Mouse (Mus musculus) skeletal muscle tissue, adult 2 months (tissue): Measurements from ENCODE around the gene Cfdp1.

ENCODE experiments used
- DNase-seq: peaks from one replicate; pipeline ENCODE4 v3.0.0-alpha.2; 2012; ENCODE audit warnings: low read depth, low spot score

The Cfdp1 gene

DNA sequence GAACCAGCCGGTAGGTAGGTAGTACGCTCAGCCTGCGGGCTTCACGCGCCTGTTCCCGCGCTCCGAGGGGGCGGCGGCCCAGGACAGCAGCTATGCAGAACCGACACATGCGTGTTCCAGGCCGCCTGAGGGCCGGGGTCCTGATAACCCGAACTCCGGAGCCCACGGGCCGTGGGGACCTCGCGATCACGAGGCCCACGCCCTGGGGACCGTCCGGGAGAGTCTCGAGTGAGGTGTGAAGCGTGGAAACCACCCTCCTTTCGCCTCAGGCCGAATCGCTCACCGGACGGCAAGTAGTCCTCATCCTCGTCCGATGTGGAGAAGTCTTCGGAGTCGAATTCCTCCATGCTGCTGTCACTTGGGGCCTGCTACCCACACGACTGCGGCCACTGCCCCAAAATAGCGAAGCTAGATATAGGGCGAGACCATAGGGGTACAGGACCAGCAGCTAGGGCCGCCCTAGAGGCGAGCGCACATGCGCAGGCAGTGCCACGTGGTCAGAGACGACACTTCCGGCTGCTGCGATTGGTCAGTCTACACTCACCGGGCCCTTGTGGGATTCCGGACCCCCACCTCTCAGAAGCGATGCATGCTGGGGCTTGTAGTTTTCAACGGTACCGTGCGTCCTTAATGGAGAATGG, at the start of gene Cfdp1:
Gene Cfdp1, minus strand, starts transcription at position 431 of the 641 bp plus-strand sequence.
- DNase-seq = peak; percentile 95

DNA sequence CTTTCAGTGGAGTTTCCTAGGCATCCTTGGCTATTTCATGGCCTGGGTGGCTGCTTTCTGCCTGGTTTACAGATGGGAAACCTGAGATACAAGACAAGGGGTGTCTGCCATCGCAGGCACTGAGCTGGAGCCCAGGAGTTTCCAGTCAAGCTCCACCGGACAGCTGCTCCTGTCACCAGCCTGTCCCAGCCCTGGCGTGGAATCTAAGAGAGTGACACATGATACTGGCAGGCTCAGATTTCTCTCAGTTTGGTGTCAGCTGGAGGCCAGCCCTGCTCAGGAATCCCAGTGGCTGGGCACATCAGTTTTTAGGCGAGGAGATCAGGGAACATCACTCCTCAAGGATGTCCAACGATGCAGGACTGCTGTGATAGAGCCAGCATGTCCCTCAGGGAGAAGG, 48.0 kb upstream of the Cfdp1 start:
- peak; percentile 74 for DNase-seq

DNA sequence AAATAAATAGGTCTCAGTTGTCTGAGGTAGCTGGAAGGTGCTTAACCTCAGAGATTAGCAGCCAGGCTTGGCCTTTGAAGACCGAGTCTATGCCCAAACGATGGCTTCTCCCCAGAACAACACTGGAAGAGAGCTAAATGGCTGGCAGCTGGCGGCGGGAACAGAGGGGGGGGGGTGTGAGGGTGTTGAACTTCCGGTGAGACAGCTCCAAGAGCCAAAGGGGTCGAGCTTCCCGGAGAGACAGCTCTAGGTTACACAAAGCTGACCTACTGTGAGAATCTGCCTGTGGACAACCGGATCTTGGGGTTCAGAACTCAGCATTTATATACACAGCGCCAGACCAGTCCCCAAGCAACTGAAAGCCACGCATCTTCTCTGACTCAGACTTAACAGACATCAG, 44.5 kb upstream of the Cfdp1 start:
- no peak for DNase-seq

DNA sequence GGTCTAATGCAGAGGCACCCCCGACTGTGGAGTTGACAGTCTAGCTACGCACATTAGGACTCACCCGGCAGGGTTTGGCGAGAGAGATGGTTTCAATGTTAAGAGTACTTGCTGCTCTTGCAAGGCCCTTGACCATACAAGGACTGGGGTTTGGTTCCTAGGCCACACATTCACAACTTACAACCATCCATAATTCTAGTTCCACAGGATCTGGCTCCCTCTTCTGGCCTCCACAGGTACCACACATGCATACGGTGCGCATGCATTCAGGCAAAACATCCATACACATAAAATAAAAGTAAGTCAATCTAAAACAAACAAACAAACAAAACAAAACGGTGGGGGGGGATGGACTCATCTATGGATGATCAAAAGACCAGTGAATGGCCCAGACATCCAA, 40.9 kb upstream of the Cfdp1 start:
- DNase-seq = no peak

DNA sequence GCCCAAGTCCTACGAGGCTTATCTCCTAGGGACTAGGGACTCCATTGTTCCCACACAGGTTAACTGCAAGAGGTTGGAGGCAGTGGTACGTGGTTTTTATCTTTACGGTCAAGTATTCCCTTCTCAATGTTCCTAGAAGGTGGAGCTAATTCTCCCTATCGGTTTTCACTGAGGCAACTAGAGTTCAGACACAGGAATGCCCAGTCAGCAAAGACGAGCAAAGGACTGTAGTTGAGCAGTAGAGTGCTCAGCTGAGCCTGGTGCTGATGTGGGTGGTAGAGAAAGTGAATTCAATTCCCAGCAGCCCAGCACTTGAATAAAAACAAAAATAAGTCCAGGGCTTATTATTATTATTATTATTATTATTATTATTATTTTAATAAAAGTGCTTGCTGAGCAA, 38.5 kb upstream of the Cfdp1 start:
- DNase-seq = no peak

DNA sequence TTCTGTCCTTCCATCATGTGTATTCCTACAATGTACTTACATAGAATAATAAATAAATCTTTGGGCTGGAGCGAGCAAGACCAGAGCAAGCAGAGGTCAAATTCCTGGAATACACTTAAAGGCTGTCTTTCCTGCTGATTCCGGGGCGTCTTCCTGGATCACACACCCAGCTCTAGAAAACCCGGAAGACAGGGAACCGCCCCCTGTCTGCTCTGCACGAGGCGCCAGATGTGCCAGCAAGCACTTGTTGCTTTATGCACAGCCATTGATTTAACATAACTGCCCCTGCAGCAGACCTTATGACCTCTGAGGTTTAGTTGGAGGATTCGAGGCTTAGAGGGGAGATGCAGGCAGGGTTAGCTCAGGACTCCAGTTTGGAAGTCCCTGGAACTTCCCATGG, 37.9 kb upstream of the Cfdp1 start:
- no peak for DNase-seq

DNA sequence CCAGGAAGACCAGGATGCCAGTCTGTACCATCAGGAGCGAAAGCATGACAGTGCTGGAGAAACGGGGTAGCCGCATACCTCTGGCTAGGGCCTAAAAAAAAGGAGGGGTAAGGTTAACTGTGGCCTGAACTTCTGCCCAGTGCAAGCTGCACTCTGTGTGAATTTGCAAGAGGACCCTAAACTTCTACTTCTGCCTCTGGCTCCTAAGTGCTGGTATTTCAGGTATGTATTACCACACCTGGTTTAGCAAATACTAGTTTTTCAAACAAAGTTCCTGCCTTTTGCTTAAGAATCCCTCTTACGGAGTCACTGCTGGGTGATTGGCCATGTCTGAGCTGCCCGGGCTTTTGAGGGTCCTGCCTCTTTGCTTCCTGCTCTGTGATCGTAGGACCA, 36.8 kb upstream of the Cfdp1 start:
- no peak for DNase-seq

DNA sequence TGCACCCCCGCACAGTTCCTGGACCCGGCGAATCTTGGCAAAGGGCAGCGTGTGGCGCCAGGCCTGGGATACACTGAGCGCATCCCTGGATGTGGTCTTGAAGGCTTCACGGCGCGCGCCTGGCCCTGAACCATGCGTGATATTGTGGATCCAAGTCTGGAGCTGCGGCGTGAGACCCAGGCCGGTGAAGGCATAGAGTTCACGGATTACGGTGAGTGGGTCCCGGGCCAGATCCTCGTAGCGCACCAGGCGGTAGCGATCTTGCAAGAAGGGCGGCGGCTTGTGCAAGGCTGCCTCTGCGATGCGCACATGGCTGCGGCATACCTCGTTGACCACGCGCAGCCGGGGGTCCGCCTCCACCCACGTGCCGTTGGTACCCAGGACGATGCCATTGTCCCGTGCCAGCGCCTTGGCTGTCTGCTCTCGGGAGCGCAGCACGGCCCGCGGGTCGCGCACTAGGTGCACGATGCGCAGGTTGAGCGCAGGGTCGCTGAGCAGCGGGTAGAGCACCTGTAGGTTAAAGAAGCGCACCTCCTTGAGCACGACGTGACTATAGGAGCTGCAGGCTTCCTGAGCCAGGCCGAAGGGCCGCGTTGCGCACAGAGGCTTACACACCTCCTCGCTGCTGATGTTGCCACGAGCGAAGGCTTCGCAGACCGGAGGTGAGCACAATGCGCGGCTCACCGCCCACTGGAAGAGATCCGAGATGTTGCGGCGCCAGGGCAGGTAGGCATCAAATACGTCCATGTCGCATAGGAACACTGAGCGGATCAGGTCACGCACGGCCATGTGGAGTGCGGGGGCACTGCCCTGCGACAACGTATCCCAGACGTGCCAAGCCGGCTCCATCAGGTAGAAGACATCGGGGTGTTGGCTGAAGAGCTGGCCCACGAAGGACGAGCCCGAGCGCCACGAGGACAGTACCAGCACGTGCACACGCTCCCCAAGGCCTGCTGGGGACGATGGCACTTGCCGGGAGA, 36.1 kb upstream of the Cfdp1 start:
- no peak for DNase-seq

DNA sequence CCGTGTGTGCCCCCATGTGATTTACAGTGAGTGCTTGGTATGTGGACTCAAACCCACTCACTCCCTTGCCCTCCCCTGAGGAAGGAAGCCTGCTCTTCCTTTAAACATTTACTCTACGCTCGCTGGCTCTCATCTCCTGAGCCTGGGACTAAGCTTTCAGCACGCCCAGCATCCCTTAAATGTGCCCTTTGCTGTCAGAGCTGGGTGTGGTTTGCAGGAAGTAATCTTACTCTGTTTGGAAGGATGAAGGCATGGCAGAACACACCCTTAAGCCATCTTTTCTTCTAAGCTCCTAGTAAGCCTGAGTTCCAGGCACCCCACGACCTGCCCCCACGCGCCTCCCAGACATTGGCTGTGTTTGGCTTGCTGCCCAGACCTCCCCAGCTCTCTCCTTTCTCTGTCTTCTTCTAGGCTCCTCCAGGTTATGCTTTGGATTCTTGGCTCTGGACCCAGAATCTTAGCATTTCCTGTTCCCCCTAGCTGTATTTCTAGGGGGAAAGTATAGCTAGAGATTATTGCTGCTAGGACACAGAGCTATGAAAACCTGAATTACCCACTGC, 34.1 kb upstream of the Cfdp1 start:
- no peak for DNase-seq

DNA sequence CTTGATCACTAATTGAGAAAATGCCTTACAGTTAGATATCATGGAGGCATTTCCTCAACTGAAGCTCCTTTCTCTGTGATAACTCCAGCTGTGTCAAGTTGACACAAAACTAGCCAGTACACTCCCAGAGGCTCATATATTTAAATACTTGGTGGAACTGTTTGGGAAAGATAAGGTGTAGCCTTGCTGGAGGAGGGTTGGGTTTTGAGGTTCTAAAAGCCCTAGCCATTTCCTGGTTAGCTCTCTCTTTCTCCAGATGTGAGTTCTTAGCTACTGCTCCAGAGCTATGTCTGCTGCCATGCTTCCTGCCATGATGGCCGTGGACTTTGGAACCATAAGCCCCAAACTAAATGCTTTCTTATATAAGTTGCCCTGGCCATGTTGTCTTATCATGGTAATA, 33.4 kb upstream of the Cfdp1 start:
- DNase-seq = no peak

DNA sequence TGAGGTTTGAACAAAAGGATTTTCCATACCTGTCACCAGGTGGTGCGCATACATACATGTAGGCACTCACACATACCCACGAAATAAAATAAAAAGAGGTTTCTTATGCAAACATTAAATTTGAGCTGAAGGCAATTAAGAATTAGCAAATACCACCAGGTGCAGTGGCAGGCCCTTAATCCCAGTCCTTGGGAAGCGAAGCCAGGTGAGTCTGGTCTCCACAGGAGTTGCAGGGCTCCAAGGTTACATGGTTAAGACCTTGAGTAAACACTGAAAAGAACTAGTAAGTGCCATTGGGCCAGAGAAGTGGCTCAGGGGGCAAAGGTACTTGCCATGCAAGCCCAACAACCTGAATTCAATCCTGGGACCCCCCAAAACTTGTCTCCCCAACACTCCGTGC, 29.5 kb upstream of the Cfdp1 start:
- no peak for DNase-seq

DNA sequence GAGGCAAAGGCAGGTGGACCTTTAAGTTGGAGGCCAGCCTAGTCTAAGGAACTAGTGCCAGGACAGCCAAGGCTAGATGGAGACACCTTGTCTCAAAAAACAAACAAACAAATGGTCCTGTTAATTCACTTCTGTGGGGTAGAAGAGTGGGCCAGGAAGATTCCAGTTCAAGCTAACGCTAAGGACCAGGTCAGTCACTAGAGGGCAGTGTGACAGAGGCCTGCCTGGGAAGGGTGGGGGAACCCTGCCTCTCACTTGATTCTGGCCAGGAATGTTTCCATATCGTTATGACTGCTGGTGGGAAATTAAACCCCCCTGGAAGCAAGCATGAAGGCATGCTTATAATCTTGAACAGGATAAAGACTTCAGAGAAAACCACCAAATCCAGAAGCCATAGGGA, 27.5 kb upstream of the Cfdp1 start:
- peak; percentile 30 for DNase-seq

DNA sequence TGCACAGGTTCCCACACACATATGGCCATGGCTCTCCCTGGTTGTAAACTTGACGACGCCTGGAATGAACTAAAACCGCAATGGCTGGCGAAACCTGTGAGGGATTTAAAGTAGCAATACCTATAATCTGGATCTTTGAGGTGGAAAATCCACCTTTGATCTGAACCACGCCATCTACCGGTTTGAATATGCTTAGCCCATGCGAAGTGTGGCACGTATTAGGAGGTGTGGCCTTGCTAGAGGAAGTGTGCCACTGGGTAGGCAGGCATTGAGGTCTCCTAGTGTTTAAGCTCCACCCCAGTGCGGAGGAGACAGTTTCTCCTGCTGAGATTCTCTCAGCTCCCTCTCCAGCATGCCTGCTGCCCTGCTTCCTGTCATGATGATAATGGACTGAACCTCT, 23.6 kb upstream of the Cfdp1 start:
- DNase-seq = no peak

DNA sequence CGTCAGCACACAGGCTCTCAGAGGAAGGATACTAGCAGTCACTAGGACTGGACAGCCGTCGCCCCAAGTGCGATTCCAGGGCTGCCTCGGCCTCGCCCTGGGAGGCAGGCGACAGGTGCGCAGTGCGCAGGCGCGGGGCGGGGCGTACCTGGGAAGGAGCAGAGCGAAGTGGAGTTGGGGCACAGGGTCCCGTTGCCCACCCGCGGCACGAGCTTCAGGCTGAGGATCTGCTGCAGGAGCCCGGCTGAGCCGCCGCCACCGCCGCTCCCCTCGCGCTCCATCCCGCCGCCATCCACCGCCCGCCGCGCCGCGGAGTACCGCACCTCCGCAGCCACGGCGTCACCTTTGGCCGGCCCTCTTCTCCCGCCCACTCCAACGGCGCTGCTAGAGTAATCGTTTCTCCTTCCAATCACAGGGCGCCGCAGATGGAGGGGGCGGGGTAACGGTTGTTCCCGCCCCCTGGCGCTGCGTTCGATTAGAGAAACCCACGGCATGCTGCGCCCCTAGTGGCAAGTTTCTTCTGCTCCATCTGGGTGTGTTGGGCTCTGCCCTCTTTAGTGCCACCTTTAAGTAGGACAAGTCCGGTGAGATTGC, 22.4 kb upstream of the Cfdp1 start, which contains the start of gene Tmem170:
Gene Tmem170, minus strand, starts transcription at position 396 of the 594 bp plus-strand sequence.
- peak; percentile 96 for DNase-seq

DNA sequence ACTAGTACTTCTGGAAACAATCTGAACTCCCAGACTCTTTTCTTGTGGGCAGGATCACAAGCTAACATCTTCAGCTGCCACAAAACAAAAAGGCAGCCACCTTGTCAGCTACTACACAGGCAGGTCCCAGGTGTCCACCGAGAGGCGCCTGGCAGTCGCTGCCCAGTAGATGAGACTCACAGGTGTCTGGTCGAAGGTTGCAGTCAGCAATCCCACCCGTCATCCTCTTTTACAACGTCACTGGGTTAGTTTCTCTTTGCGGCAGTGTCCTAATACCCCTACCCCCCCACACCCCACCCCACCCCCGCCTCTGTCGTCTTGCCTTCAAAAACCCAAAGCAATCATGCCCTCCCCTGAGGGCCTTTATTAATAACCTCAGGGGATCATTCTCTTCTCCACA, 21.7 kb upstream of the Cfdp1 start:
- DNase-seq = no peak

DNA sequence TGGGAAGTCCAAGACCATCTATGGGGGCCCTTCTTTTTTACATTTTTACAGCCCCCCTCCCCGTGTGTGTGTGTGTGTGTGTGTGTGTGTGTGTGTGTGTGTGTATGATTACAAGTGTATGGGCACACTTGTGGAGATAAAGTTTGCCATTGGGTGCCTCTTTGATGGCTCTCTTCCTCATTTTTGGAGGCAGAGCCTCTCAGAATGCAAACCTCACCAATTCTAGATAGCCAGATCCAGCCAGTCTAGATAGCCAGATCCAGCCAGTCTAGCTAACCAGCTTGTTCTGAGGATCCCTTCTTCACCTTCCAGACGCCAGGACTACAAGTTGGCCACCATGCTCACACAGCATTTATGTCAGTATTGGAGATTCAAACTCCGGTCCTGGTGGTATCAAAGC, 17.2 kb upstream of the Cfdp1 start:
- no peak for DNase-seq

DNA sequence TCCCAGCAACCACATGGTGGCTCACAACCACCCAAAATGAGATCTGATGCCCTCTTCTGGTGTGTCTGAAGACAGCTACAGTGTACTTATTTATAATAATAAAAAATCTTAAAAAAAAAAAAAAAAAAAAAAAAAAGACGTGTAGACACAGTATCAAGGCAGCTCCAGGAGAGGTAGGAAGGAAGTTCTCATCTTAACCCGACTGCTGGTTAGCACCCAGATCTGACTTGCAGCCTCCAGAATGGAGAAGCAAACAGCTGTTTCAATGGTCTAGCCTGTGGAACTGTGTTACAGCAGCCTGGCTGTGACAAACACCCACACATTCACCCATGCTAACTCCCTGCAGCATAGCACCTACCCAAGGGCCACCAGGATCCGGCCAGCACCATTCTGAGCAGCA, 16.3 kb upstream of the Cfdp1 start:
- DNase-seq = no peak

DNA sequence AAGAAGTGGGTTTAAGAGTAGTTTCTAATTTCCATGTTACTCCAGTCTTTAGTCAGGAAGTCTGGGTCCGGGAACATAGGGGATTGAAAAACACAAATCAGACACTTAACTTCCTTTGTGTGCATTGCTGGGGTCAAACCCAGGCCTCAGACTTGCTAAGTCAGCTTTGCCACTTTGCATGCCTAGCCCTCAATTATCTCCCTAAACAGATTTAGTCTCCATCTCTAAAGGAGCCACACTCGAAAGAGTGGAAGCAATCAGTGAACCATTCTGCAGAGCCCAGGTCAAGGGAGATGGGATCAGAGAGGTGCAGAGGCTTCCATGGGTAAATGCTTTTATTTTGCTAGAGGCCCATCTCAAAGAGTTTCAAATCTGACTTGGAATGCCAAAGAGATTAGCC, 14.6 kb upstream of the Cfdp1 start:
- DNase-seq = no peak

DNA sequence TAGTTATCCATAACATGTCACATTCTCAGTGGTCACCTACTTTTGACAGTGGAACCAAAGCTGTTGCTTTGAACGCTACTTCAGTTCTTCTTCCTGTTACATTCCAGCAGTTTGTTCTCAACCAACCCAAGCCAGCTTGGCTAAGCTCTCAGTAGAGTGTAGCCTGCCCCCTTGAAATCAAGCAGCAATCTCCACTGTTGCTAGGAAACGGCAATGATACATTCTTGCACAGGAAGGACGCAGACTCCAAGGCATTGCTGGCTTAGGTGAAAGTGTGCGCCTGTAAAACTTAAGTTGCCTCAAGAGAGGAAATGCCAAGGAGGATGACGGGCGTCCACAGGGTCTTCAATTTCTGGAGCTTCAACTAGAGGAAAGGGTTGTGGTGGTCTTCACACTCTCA, 11.8 kb upstream of the Cfdp1 start:
- DNase-seq = no peak

DNA sequence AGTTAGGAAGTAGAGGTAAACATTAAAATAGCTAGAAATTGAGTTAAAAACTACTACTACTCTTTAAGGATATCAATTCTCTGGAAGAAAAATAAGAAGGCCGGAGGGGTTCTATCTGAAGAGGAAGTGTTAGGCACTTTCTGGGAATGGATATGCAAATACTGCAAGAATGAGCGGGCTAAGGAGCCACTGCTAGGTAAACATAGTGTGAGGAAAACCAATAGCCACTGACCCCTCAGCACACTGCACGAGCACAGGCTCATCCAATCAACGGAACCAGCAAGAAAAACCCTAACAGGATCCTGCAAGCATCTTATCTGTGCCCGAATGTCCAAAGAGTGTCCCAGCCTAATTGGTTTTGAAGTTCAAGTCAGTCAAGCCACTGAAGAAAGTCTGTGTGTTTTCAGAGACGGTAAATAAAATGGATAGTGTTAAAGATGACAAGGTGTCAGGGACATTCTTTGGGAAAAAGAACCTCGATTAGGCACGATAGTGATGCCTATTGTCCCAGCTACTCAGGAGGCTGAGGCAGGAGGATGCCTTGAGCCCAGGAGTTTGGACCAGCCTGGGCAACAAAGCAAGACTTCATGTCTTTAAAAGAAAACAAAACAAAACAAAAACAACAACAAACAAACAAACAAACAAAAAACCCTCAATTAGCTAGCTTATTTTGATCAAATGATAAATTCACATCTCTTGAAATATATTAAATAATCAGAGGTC, 11.2 kb upstream of the Cfdp1 start:
- DNase-seq = no peak

DNA sequence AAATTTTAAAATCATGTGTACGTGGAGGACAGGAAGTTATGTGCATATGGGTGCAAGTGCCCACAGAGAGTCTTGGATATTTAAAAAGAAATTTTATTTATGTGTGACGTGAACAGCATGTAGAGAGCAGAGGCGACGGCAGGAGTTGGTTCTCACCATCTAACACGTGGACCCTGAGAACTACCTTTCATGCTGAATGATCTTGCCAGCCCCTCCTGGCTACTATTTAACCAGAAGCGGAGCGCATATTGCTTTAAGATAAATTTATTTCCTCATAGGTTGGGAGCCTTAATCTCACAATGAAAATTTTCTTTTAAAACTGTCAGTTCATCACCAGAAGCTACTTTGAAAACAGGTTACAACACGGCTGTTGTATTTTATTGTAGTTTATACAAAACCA, 10.6 kb upstream of the Cfdp1 start:
- DNase-seq = no peak

DNA sequence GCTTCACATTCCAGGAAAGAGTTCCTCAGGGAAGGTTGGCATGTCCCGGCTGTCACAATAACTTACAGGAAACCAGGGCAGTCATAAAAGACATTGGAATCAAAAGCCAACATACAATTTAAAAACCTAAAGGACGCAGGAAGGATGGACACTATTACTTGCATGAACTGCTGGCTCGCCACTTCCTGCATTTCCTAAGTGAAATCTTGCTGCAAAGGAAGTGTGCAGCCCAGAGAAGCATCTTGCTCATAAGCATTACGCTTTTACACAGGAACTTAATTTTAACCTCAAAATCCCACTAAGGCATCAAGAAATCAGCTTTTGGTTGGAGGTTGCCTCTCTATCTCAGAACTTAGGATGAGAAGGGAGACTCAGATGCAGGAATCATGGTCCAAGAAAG, 9.2 kb upstream of the Cfdp1 start:
- DNase-seq = no peak
